Mouse (Mus musculus) midbrain, postnatal 0 days (tissue): ENCODE measurements at regions not wholly inside any gene's neighbourhood (a gene's known extent, or its start where the extent isn't known, plus 50 kb on each side); places are given as distances from the start of the nearest gene placed in this dataset.

ENCODE experiments used
- ATAC-seq: fragments of 200-750 bp; cut with Nextera tagmentation; 2 replicates; pipeline ENCODE4 v1.8.0; 2017; ENCODE audit warnings: moderate number of reproducible peaks, mild to moderate bottlenecking, moderate TSS enrichment, moderate library complexity; ENCODE audit not compliant: low FRiP score
- DNase-seq: peaks from one replicate; pipeline ENCODE4 v3.0.0-alpha.2; 2015; ENCODE audit warnings: low spot score
- H3K27ac ChIP-seq: fragments of 300-500 bp; sonication (generic); 2 replicates; pipeline ENCODE4 v1.5.1; 2014; ENCODE audit warnings: low read depth, mild to moderate bottlenecking, low read length, mixed read lengths
- H3K27me3 ChIP-seq: fragments of 300-500 bp; sonication (generic); 2 replicates; pipeline ENCODE4 v1.6.1; 2014; ENCODE audit warnings: low read length, control low read depth, mixed read lengths; ENCODE audit not compliant: insufficient read depth
- H3K36me3 ChIP-seq: fragments of 300-500 bp; sonication (generic); 2 replicates; pipeline ENCODE4 v1.6.1; 2014; ENCODE audit warnings: low read length, control low read depth, mixed read lengths; ENCODE audit not compliant: insufficient read depth
- H3K4me1 ChIP-seq: fragments of 300-500 bp; sonication (generic); 2 replicates; pipeline ENCODE4 v1.6.1; 2014; ENCODE audit warnings: mild to moderate bottlenecking, control low read depth, antibody characterized with exemption, low read length, mixed read lengths; ENCODE audit not compliant: insufficient read depth
- H3K4me2 ChIP-seq: fragments of 300-500 bp; sonication (generic); 2 replicates; pipeline ENCODE4 v1.6.1; 2014; ENCODE audit warnings: low read depth, mild to moderate bottlenecking, low read length, mixed read lengths; ENCODE audit not compliant: poor library complexity, severe bottlenecking
- H3K4me3 ChIP-seq: fragments of 300-500 bp; sonication (generic); 2 replicates; pipeline ENCODE4 v1.5.1; 2014; ENCODE audit warnings: low read depth, mild to moderate bottlenecking, low read length, moderate library complexity
- H3K9ac ChIP-seq: fragments of 300-500 bp; sonication (generic); replicated peaks from 2 replicates; pipeline ENCODE4 v1.6.1; 2014; ENCODE audit warnings: mild to moderate bottlenecking, low read length, moderate library complexity, mixed read lengths; ENCODE audit not compliant: poor library complexity, severe bottlenecking
- H3K9me3 ChIP-seq: fragments of 300-500 bp; sonication (generic); 2 replicates; pipeline ENCODE4 v1.6.1; 2016; ENCODE audit warnings: low read length, control low read depth
- CTCF ChIP-seq: IDR thresholded peaks from 2 replicates; pipeline ENCODE4 v1.5.1; 2016; ENCODE audit warnings: antibody characterized with exemption, mild to moderate bottlenecking
- WGBS: fragments of 180-500 bp; shearing (Covaris S2); extraction: QIAGEN DNeasy Blood & Tissue Kit; methylation state at CpG from one replicate; pipeline ENCODE4 v1.1.7; 2014; 5-methylcytosine and 5-hydroxymethylcytosine counted together

DNA sequence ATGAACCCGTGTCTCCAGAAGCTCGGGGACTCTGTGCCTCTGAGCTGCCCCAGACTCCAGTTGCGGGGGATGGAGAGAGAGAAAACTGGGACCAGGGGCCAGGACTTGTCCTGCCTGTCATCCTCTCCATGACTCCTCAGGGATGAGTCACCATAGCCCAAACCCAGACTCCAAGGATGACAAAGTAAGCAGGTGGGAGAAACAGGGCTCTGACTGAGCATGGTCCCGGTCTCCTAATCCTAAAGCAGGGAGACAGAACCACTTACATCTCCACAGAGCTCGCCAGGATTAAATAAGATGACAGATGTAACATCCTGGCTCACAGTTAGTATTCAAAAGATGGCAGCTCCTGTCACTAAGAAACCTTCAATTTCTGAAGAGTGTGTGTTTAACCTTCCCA, 61.7 kb upstream of the Nectin1 start:
- TF ChIP-seq CTCF = no peak
- no peaks in the 10 kb centered on the region for H3K27me3 ChIP-seq
- WGBS = 74% methylated on average over 5 of the region's 5 CpGs

GRCm38 (mm10) chr9:43684596-43684995, 59.2 kb upstream of the Nectin1 start:
- TF ChIP-seq CTCF = no peak
- WGBS = 84% methylated on average over 5 of the region's 5 CpGs
- H3K27ac ChIP-seq = no peak overlapping the region

More for the DNA sequence above, 61.7 kb upstream of the Nectin1 start:
- no peak overlapping the region for H3K27ac ChIP-seq
- H3K36me3 ChIP-seq = no peaks in the 10 kb centered on the region
- ATAC-seq = no peak
- H3K4me2 ChIP-seq = no peak overlapping the region
- H3K9ac ChIP-seq = no peak overlapping the region
- H3K9me3 ChIP-seq = no peaks in the 10 kb centered on the region
- no peaks in the 10 kb centered on the region for H3K4me1 ChIP-seq
- no peak overlapping the region for H3K4me3 ChIP-seq
- DNase-seq = no peak

DNA sequence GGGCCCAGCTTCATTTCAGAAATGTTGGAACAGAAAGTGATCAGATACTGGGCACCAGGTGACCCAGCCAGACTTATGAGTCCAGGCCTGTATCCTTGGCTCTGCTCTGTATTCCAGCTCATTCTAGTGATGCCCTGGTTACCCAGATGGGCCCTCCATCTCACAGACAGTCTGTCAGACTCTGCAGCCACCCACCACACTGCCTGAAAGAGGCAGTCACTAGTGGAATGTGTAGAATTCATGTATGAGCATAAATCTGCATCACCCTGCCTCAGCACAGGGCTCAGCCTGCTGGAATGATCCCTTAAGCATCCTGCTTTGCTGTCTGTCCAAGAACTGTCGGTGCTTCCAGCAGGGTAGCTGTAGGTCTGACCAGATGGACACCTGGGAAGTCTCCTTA, 51.8 kb upstream of the Nectin1 start:
- no peak for DNase-seq
- no peak for ATAC-seq
- Histone ChIP-seq H3K4me1 (no peaks in the 10 kb centered on the region), H3K4me3 (no peak overlapping the region), H3K4me2 (no peak overlapping the region), H3K9ac (no peak overlapping the region), H3K27me3 (no peaks in the 10 kb centered on the region), H3K9me3 (no peaks in the 10 kb centered on the region), H3K27ac (no peak overlapping the region), H3K36me3 (no peaks in the 10 kb centered on the region)
- TF ChIP-seq CTCF = no peak
- WGBS = 69% methylated on average over 1 of the region's 1 CpGs

More at GRCm38 (mm10) chr9:43684596-43684995, 59.2 kb upstream of the Nectin1 start:
- Histone ChIP-seq H3K4me2 (no peak overlapping the region), H3K4me3 (no peak overlapping the region), H3K9ac (no peak overlapping the region), H3K36me3 (no peaks in the 10 kb centered on the region), H3K4me1 (no peaks in the 10 kb centered on the region), H3K9me3 (no peaks in the 10 kb centered on the region), H3K27me3 (no peaks in the 10 kb centered on the region)
- ATAC-seq (no peak), DNase-seq (no peak)

DNA sequence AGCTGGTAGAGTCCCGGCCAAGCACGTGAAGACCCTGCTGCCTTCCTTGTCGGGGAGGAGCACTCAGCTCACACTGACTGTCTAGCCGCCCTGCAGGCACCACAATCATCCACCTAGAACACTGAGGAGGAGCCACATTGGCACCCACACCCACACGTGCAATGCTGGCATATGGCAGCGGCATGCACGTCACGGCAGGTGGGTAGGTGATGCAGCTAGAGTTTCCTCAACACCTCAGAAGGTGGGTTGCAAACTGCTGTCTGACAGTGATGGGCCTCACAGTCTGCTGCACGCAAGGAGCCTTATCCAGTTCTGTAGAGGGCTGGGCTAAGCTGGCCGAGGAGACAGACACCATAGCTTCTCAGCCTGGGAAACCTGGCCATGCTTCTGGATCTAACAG, 51.2 kb upstream of the Nectin1 start:
- no peak for ATAC-seq
- no peaks in the 10 kb centered on the region for H3K4me1 ChIP-seq
- H3K27ac ChIP-seq = no peak overlapping the region
- no peak for DNase-seq
- 85% methylated on average over 10 of the region's 10 CpGs for WGBS
- no peak overlapping the region for H3K4me3 ChIP-seq
- no peak for TF ChIP-seq CTCF
- no peaks in the 10 kb centered on the region for H3K9me3 ChIP-seq
- H3K4me2 ChIP-seq = no peak overlapping the region
- no peaks in the 10 kb centered on the region for H3K27me3 ChIP-seq
- H3K9ac ChIP-seq = no peak overlapping the region
- no peaks in the 10 kb centered on the region for H3K36me3 ChIP-seq
